Mouse (Mus musculus): ENCODE results near the gene Ankrd31. TPM values are rescaled to one million over a fixed set of nuclear protein-coding genes. Genes with fewer than 3 reads are reported as not detected.

Ankrd31 gene
- total and polyA plus RNA-seq, 3 experiments, result not detected

DNA sequence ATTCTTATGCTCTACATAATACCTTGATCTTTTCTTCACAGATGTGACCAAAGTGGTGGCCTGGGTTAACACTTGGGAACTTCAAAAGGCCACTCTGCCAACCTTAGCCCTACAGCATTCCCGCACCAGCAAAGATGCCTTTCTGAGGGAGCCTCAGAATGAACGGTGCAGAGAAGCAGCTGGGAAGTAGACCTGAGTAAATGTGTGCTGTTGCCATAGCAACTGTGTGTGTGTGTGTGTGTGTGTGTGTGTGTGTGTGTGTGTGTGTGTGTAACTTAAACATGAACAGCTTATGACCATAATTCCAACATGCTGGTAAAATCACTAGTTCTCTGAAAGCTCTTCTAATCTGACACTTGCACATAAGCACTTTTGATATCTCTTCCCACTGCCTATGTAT lies 203.8 kb downstream of the Ankrd31 start:
- H3K27ac ChIP-seq (ENCODE audit: control insufficient read depth, low read depth, low read length), result no peak overlapping the region
- H3K9me3 ChIP-seq (replicated peaks; ENCODE audit: insufficient read depth, low read length), result no peaks in the 10 kb centered on the region
- H3K4me1 ChIP-seq (ENCODE audit: control insufficient read depth in 1 of 2, insufficient read depth in 2 of 2, low read length in 2 of 2), result no peaks in the 10 kb centered on the region
- H3K27me3 ChIP-seq (ENCODE audit: control insufficient read depth in 1 of 2, insufficient read depth in 2 of 2, low read length in 2 of 2), result no peaks in the 10 kb centered on the region
- H3K4me3 ChIP-seq (ENCODE audit: control insufficient read depth in 1 of 2, insufficient read depth in 1 of 2, low read depth in 2 of 2, low read length in 2 of 2), result no peak overlapping the region
- H3K9ac ChIP-seq (ENCODE audit: control insufficient read depth, low read depth, low read length, poor library complexity, severe bottlenecking), result no peak overlapping the region
- H3K79me2 ChIP-seq (ENCODE audit: control insufficient read depth, insufficient read depth, low read length, poor library complexity), result no peaks in the 10 kb centered on the region
- no peaks in the 10 kb centered on the region for H3K36me3 ChIP-seq (ENCODE audit: control insufficient read depth in 1 of 2, insufficient read depth in 2 of 2, low read length in 2 of 2)
- DNase-seq (ENCODE audit: low read depth, low spot score), result no peak
- no peak for TF ChIP-seq BHLHE40 (IDR thresholded peaks at IDR 0.05; ENCODE audit: borderline replicate concordance, low read depth, low read length)
- TF ChIP-seq ETS1 (IDR thresholded peaks at IDR 0.05; ENCODE audit: low read depth, low read length), result no peak
- TF ChIP-seq TCF12 (IDR thresholded peaks at IDR 0.05; ENCODE audit: low read depth, low read length), result no peak
- no peak for TF ChIP-seq POLR2AphosphoS2 (IDR thresholded peaks at IDR 0.05; ENCODE audit: low read length)
- TF ChIP-seq RAD21 (IDR thresholded peaks at IDR 0.05; ENCODE audit: low read depth, low read length), result no peak
- TF ChIP-seq MAZ (IDR thresholded peaks at IDR 0.05; ENCODE audit: low read depth, low read length), result no peak

- Histone ChIP-seq H3K4me3 (ENCODE audit: control insufficient read depth in 1 of 2, insufficient read depth in 1 of 2, low read depth in 2 of 2, low read length in 2 of 2) (no peak overlapping the region), H3K27ac (ENCODE audit: control insufficient read depth, low read depth, low read length) (no peak overlapping the region), H3K9ac (ENCODE audit: control insufficient read depth, low read depth, low read length, poor library complexity, severe bottlenecking) (no peak overlapping the region), H3K79me2 (ENCODE audit: control insufficient read depth, insufficient read depth, low read length, poor library complexity) (no peaks in the 10 kb centered on the region), H3K4me1 (ENCODE audit: control insufficient read depth in 1 of 2, insufficient read depth in 2 of 2, low read length in 2 of 2) (no peaks in the 10 kb centered on the region), H3K27me3 (ENCODE audit: control insufficient read depth in 1 of 2, insufficient read depth in 2 of 2, low read length in 2 of 2) (no peaks in the 10 kb centered on the region; a peak in 2 of 4 replicates), H3K36me3 (ENCODE audit: control insufficient read depth in 1 of 2, insufficient read depth in 2 of 2, low read length in 2 of 2) (no peaks in the 10 kb centered on the region), H3K9me3 (replicated peaks; ENCODE audit: insufficient read depth, low read length) (no peaks in the 10 kb centered on the region)
- no peak for DNase-seq (ENCODE audit: low read depth, low spot score)
- no peak for TF ChIP-seq USF2 (IDR thresholded peaks at IDR 0.05; ENCODE audit: borderline replicate concordance in 1 of 2, insufficient read depth in 1 of 2, low read depth in 1 of 2, low read length in 2 of 2)
- no peak for TF ChIP-seq MYB (IDR thresholded peaks at IDR 0.05; ENCODE audit: low read depth, low read length)
- TF ChIP-seq TCF12 (IDR thresholded peaks at IDR 0.05; ENCODE audit: low read depth, low read length), result no peak
- no peak for TF ChIP-seq POLR2AphosphoS5 (IDR thresholded peaks at IDR 0.05; ENCODE audit: borderline replicate concordance, low read depth, low read length)
- TF ChIP-seq RAD21 (IDR thresholded peaks at IDR 0.05; ENCODE audit: low read depth, low read length), result no peak
- TF ChIP-seq MAX (IDR thresholded peaks at IDR 0.05; ENCODE audit: low read length), result no peak
- no peak for TF ChIP-seq POLR2A (IDR thresholded peaks at IDR 0.05; ENCODE audit: control insufficient read depth in 1 of 2, insufficient read depth in 1 of 2, low read depth in 1 of 2, low read length in 2 of 2, poor library complexity in 1 of 2)
- no peak for TF ChIP-seq NELFE (IDR thresholded peaks at IDR 0.05; ENCODE audit: low read depth, low read length)
- TF ChIP-seq GATA1 (IDR thresholded peaks at IDR 0.05; ENCODE audit: low read depth, low read length), result no peak
- no peak for TF ChIP-seq NRF1 (IDR thresholded peaks at IDR 0.05; ENCODE audit: insufficient read depth, low read depth, low read length, poor library complexity, severe bottlenecking)
- TF ChIP-seq TAL1 (IDR thresholded peaks at IDR 0.05; ENCODE audit: low read length), result no peak
- no peak for TF ChIP-seq SIN3A (IDR thresholded peaks at IDR 0.05; ENCODE audit: low read length)
- no peak for TF ChIP-seq CHD2 (IDR thresholded peaks at IDR 0.05; ENCODE audit: low read length)
These were observed 208.4 kb downstream of the Ankrd31 start for GRCm38 (mm10) chr13:96956466-96956865.

Other genes with a start within 250 kb of the Ankrd31 start
- gene Polk, start 205.7 kb upstream of the Ankrd31 start, total RNA-seq (2012; rRNA removed), result 2.8 and 2.9 TPM in 2 replicates
- gene Polk, start 205.7 kb upstream of the Ankrd31 start, polyA plus RNA-seq (2012; ENCODE audit: insufficient read depth in 1 of 2, insufficient read length in 2 of 2, low read depth in 1 of 2, low replicate concordance in 2 of 2, missing spikeins in 1 of 2), result 1 to 10 TPM in 1 of 2 experiments, not detected in 1; 3.6 TPM
- gene Col4a3bp, start 205.7 kb upstream of the Ankrd31 start, total RNA-seq (2012; rRNA removed), result 8.8 and 8.9 TPM in 2 replicates
- gene Col4a3bp, start 205.7 kb upstream of the Ankrd31 start, polyA plus RNA-seq (2012; ENCODE audit: insufficient read depth in 1 of 2, insufficient read length in 2 of 2, low read depth in 1 of 2, low replicate concordance in 2 of 2, missing spikeins in 1 of 2), result 10 to 100 TPM in 1 of 2 experiments, not detected in 1; 12.1 TPM
- 52.5 and 54.1 TPM in 2 replicates for gene Hmgcr, start 77.3 kb upstream of the Ankrd31 start, total RNA-seq (2012; rRNA removed)
- gene Hmgcr, start 77.3 kb upstream of the Ankrd31 start, polyA plus RNA-seq (2012; ENCODE audit: insufficient read depth in 1 of 2, insufficient read length in 2 of 2, low read depth in 1 of 2, low replicate concordance in 2 of 2, missing spikeins in 1 of 2), result 10 to 100 TPM in 1 of 2 experiments, not detected in 1; 69.8 TPM
- gene Gcnt4, start 176.4 kb downstream of the Ankrd31 start, total RNA-seq (2012; rRNA removed), result not detected in 2 replicates
- gene Gcnt4, start 176.4 kb downstream of the Ankrd31 start, polyA plus RNA-seq (2012; ENCODE audit: insufficient read depth in 1 of 2, insufficient read length in 2 of 2, low read depth in 1 of 2, low replicate concordance in 2 of 2, missing spikeins in 1 of 2), result not detected

All from MEL (cell line).